Mouse (Mus musculus) retina, postnatal 1 day (tissue): Measurements from ENCODE around the gene Atg9a.
A peak's percentile ranks its signal among the peaks of the same experiment; 100 is the strongest.

ENCODE experiments used
- DNase-seq: peaks from one replicate; pipeline ENCODE4 v3.0.0-alpha.2; 2012

Gene Atg9a

GRCm38 (mm10) chr1:75160256-75160617, 31.8 kb downstream of the Atg9a start:
- DNase-seq = no peak

- no peak for DNase-seq
These were observed 32.3 kb downstream of the Atg9a start for GRCm38 (mm10) chr1:75159540-75160255.

- no peak for DNase-seq
These were observed 33.0 kb downstream of the Atg9a start for GRCm38 (mm10) chr1:75158990-75159389.

- no peak for DNase-seq
These were observed 36.2 kb downstream of the Atg9a start for GRCm38 (mm10) chr1:75155837-75156236.

- DNase-seq = no peak
These were observed 43.3 kb downstream of the Atg9a start for GRCm38 (mm10) chr1:75148727-75149126.

- no peak for DNase-seq
These were observed 44.4 kb downstream of the Atg9a start for GRCm38 (mm10) chr1:75147411-75148135.

- no peak for DNase-seq
These were observed 46.4 kb downstream of the Atg9a start for GRCm38 (mm10) chr1:75145589-75145988.

- DNase-seq = peak; percentile 97
These were observed 49.4 kb downstream of the Atg9a start, which contains the start of the genes Cnppd1 and Retreg2 for GRCm38 (mm10) chr1:75142301-75143261. Cnppd1 (minus strand) TSS chr1:75142711. Retreg2 (plus strand) TSS chr1:75142778.

- DNase-seq = peak; percentile 63
These were observed 50.4 kb downstream of the Atg9a start for GRCm38 (mm10) chr1:75141486-75142190.

GRCm38 (mm10) chr1:75140601-75141190, 51.3 kb downstream of the Atg9a start:
- no peak for DNase-seq

- no peak for DNase-seq
These were observed 53.5 kb downstream of the Atg9a start for GRCm38 (mm10) chr1:75138448-75138847.

- DNase-seq = no peak
These were observed 55.3 kb downstream of the Atg9a start for GRCm38 (mm10) chr1:75136730-75137129.

- DNase-seq = no peak
These were observed 55.7 kb downstream of the Atg9a start for GRCm38 (mm10) chr1:75136293-75136692.

GRCm38 (mm10) chr1:75133421-75134207, 58.4 kb downstream of the Atg9a start, which contains the start of gene Slc23a3:
Slc23a3 (minus strand) TSS chr1:75133890.
- DNase-seq = no peak
